Mouse (Mus musculus): ENCODE measurements at regions not wholly inside any gene's neighbourhood (a gene's known extent, or its start where the extent isn't known, plus 50 kb on each side); places are given as distances from the start of the nearest gene placed in this dataset.
"Not testable (repeated sequence)": the region's sequence is repeated elsewhere in the genome, so short reads cannot be mapped to it uniquely, and the experiment has no call there.

GRCm38 (mm10) chr10:99358256-99358655 is 95.2 kb downstream of the Dusp6 start:
- no peak overlapping the region for H3K27ac ChIP-seq (ENCODE audit: low read depth, low read length)
- no peak for ATAC-seq (ENCODE audit: low FRiP score)
- no peak overlapping the region for H3K4me2 ChIP-seq
- no peak for DNase-seq (ENCODE audit: low spot score, missing footprints)
- H3K27me3 ChIP-seq (ENCODE audit: control insufficient read depth, insufficient read depth, low read length) = no peaks in the 10 kb centered on the region
- H3K4me1 ChIP-seq (ENCODE audit: control insufficient read depth, insufficient read depth, low read length) = no peaks in the 10 kb centered on the region
- H3K36me3 ChIP-seq (ENCODE audit: control insufficient read depth, insufficient read depth, low read length) = no peaks in the 10 kb centered on the region
- H3K4me3 ChIP-seq (ENCODE audit: low read depth, low read length) = no peak overlapping the region
- H3K9ac ChIP-seq (ENCODE audit: low read length) = no peak overlapping the region
- 85% methylated on average over 1 of the region's 1 CpGs for WGBS
- no peaks in the 10 kb centered on the region for H3K9me3 ChIP-seq (ENCODE audit: control insufficient read depth, low read length)

GRCm38 (mm10) chr10:99359439-99359866 is 96.4 kb downstream of the Dusp6 start:
- no peaks in the 10 kb centered on the region for H3K9me3 ChIP-seq (ENCODE audit: control insufficient read depth, low read length)
- H3K36me3 ChIP-seq (ENCODE audit: control insufficient read depth, insufficient read depth, low read length) = no peaks in the 10 kb centered on the region
- 50% methylated on average over 2 of the region's 2 CpGs for WGBS
- DNase-seq (ENCODE audit: low spot score, missing footprints) (no peak), ATAC-seq (ENCODE audit: low FRiP score) (no peak)
- no peaks in the 10 kb centered on the region for H3K27me3 ChIP-seq (ENCODE audit: control insufficient read depth, insufficient read depth, low read length)
- H3K4me2 ChIP-seq = no peak overlapping the region
- no peak overlapping the region for H3K9ac ChIP-seq (ENCODE audit: low read length)
- H3K27ac ChIP-seq (ENCODE audit: low read depth, low read length) = no peak overlapping the region
- no peak overlapping the region for H3K4me3 ChIP-seq (ENCODE audit: low read depth, low read length)
- no peaks in the 10 kb centered on the region for H3K4me1 ChIP-seq (ENCODE audit: control insufficient read depth, insufficient read depth, low read length)

- not testable (repeated sequence) for H3K4me1 ChIP-seq (ENCODE audit: control insufficient read depth, insufficient read depth, low read length); H3K27me3 ChIP-seq (ENCODE audit: control insufficient read depth, insufficient read depth, low read length); H3K4me3 ChIP-seq (ENCODE audit: low read depth, low read length); DNase-seq (ENCODE audit: low spot score, missing footprints); H3K9me3 ChIP-seq (ENCODE audit: control insufficient read depth, low read length); H3K9ac ChIP-seq (ENCODE audit: low read length); H3K36me3 ChIP-seq (ENCODE audit: control insufficient read depth, insufficient read depth, low read length); H3K27ac ChIP-seq (ENCODE audit: low read depth, low read length); H3K4me2 ChIP-seq; ATAC-seq (ENCODE audit: low FRiP score)
- WGBS = 59% methylated on average over 10 of the region's 10 CpGs
Observed at GRCm38 (mm10) chr10:99360601-99361000, 97.6 kb downstream of the Dusp6 start.

- ATAC-seq (ENCODE audit: low FRiP score) (no peak), DNase-seq (ENCODE audit: low spot score, missing footprints) (no peak)
- Histone ChIP-seq H3K4me3 (ENCODE audit: low read depth, low read length) (no peak overlapping the region), H3K27ac (ENCODE audit: low read depth, low read length) (no peak overlapping the region), H3K27me3 (ENCODE audit: control insufficient read depth, insufficient read depth, low read length) (no peaks in the 10 kb centered on the region), H3K9ac (ENCODE audit: low read length) (no peak overlapping the region), H3K36me3 (ENCODE audit: control insufficient read depth, insufficient read depth, low read length) (no peaks in the 10 kb centered on the region), H3K4me2 (no peak overlapping the region), H3K4me1 (ENCODE audit: control insufficient read depth, insufficient read depth, low read length) (no peaks in the 10 kb centered on the region), H3K9me3 (ENCODE audit: control insufficient read depth, low read length) (no peaks in the 10 kb centered on the region)
- WGBS = 86% methylated on average over 7 of the region's 7 CpGs
Observed at GRCm38 (mm10) chr10:99366162-99366561, 103.1 kb downstream of the Dusp6 start.

GRCm38 (mm10) chr10:99367757-99368156 is 104.7 kb downstream of the Dusp6 start:
- WGBS = 38% methylated on average over 6 of the region's 6 CpGs
- DNase-seq (ENCODE audit: low spot score, missing footprints) = no peak
- Histone ChIP-seq H3K4me1 (ENCODE audit: control insufficient read depth, insufficient read depth, low read length) (no peaks in the 10 kb centered on the region), H3K4me2 (no peak overlapping the region), H3K36me3 (ENCODE audit: control insufficient read depth, insufficient read depth, low read length) (no peaks in the 10 kb centered on the region), H3K27ac (ENCODE audit: low read depth, low read length) (no peak overlapping the region), H3K27me3 (ENCODE audit: control insufficient read depth, insufficient read depth, low read length) (no peaks in the 10 kb centered on the region), H3K9me3 (ENCODE audit: control insufficient read depth, low read length) (no peaks in the 10 kb centered on the region), H3K4me3 (ENCODE audit: low read depth, low read length) (no peak overlapping the region), H3K9ac (ENCODE audit: low read length) (no peak overlapping the region)
- ATAC-seq (ENCODE audit: low FRiP score) = no peak

GRCm38 (mm10) chr10:99375101-99375500 is 112.1 kb downstream of the Dusp6 start:
- Histone ChIP-seq H3K4me1 (ENCODE audit: control insufficient read depth, insufficient read depth, low read length) (no peaks in the 10 kb centered on the region), H3K9me3 (ENCODE audit: control insufficient read depth, low read length) (no peaks in the 10 kb centered on the region), H3K36me3 (ENCODE audit: control insufficient read depth, insufficient read depth, low read length) (no peaks in the 10 kb centered on the region), H3K4me3 (ENCODE audit: low read depth, low read length) (no peak overlapping the region), H3K9ac (ENCODE audit: low read length) (no peak overlapping the region), H3K4me2 (no peak overlapping the region), H3K27me3 (ENCODE audit: control insufficient read depth, insufficient read depth, low read length) (no peaks in the 10 kb centered on the region), H3K27ac (ENCODE audit: low read depth, low read length) (no peak overlapping the region)
- ATAC-seq (ENCODE audit: low FRiP score) (no peak), DNase-seq (ENCODE audit: low spot score, missing footprints) (no peak)
- WGBS = 62% methylated on average over 5 of the region's 5 CpGs

- 0 out of 2 replicates have a peak, but pooled peaks have one; percentile 46 for ATAC-seq (ENCODE audit: low FRiP score)
- H3K9me3 ChIP-seq (ENCODE audit: control insufficient read depth, low read length) = no peaks in the 10 kb centered on the region
- no peaks in the 10 kb centered on the region for H3K36me3 ChIP-seq (ENCODE audit: control insufficient read depth, insufficient read depth, low read length)
- no peak overlapping the region for H3K9ac ChIP-seq (ENCODE audit: low read length)
- no peaks in the 10 kb centered on the region for H3K4me1 ChIP-seq (ENCODE audit: control insufficient read depth, insufficient read depth, low read length)
- no peak overlapping the region for H3K4me2 ChIP-seq
- 61% methylated on average over 8 of the region's 8 CpGs for WGBS
- no peak for DNase-seq (ENCODE audit: low spot score, missing footprints)
- H3K27me3 ChIP-seq (ENCODE audit: control insufficient read depth, insufficient read depth, low read length) = no peaks in the 10 kb centered on the region
- no peak overlapping the region for H3K27ac ChIP-seq (ENCODE audit: low read depth, low read length)
- no peak overlapping the region for H3K4me3 ChIP-seq (ENCODE audit: low read depth, low read length)
Observed at GRCm38 (mm10) chr10:99376430-99376829, 113.4 kb downstream of the Dusp6 start.

- no peak for ATAC-seq (ENCODE audit: low FRiP score)
- Histone ChIP-seq H3K9ac (ENCODE audit: low read length) (no peak overlapping the region), H3K27me3 (ENCODE audit: control insufficient read depth, insufficient read depth, low read length) (no peaks in the 10 kb centered on the region), H3K9me3 (ENCODE audit: control insufficient read depth, low read length) (no peaks in the 10 kb centered on the region), H3K4me2 (no peak overlapping the region), H3K36me3 (ENCODE audit: control insufficient read depth, insufficient read depth, low read length) (no peaks in the 10 kb centered on the region), H3K4me1 (ENCODE audit: control insufficient read depth, insufficient read depth, low read length) (no peaks in the 10 kb centered on the region), H3K27ac (ENCODE audit: low read depth, low read length) (no peak overlapping the region), H3K4me3 (ENCODE audit: low read depth, low read length) (no peak overlapping the region)
- 86% methylated on average over 4 of the region's 4 CpGs for WGBS
- no peak for DNase-seq (ENCODE audit: low spot score, missing footprints)
Observed at GRCm38 (mm10) chr10:99377548-99377947, 114.5 kb downstream of the Dusp6 start.

- Histone ChIP-seq H3K4me1 (ENCODE audit: control insufficient read depth, insufficient read depth, low read length) (no peaks in the 10 kb centered on the region), H3K4me3 (ENCODE audit: low read depth, low read length) (no peak overlapping the region), H3K9me3 (ENCODE audit: control insufficient read depth, low read length) (no peaks in the 10 kb centered on the region), H3K36me3 (ENCODE audit: control insufficient read depth, insufficient read depth, low read length) (no peaks in the 10 kb centered on the region), H3K27me3 (ENCODE audit: control insufficient read depth, insufficient read depth, low read length) (no peaks in the 10 kb centered on the region), H3K9ac (ENCODE audit: low read length) (no peak overlapping the region), H3K27ac (ENCODE audit: low read depth, low read length) (no peak overlapping the region), H3K4me2 (no peak overlapping the region)
- ATAC-seq (ENCODE audit: low FRiP score) = no peak
- DNase-seq (ENCODE audit: low spot score, missing footprints) = no peak
- WGBS = 57% methylated on average over 1 of the region's 1 CpGs
Observed at GRCm38 (mm10) chr10:99379156-99379555, 116.1 kb downstream of the Dusp6 start.

DNA sequence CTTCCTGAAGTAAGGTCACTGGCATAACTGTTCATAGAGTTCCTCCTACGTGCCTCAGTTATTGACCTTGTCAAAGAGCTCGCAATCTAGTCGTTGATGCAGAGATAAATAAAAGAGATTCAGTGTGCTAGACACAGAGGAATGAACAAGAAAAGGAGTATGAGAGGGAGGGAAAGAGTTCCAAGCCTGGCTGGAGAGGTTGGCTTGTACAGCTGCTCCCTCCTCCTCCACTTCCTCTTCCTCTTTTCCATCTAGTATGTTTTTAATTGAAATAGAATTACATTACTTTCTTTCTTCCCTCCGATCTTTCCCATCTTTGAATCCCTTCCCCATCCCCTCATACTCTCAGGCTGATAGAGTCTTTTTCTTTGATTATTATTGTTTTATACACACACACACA is 117.1 kb downstream of the Dusp6 start:
- H3K4me3 ChIP-seq (ENCODE audit: low read depth, low read length) = no peak overlapping the region
- no peak for DNase-seq (ENCODE audit: low spot score, missing footprints)
- H3K9ac ChIP-seq (ENCODE audit: low read length) = no peak overlapping the region
- H3K27me3 ChIP-seq (ENCODE audit: control insufficient read depth, insufficient read depth, low read length) = no peaks in the 10 kb centered on the region
- H3K27ac ChIP-seq (ENCODE audit: low read depth, low read length) = no peak overlapping the region
- WGBS = 87% methylated on average over 4 of the region's 4 CpGs
- H3K4me2 ChIP-seq = no peak overlapping the region
- H3K9me3 ChIP-seq (ENCODE audit: control insufficient read depth, low read length) = no peaks in the 10 kb centered on the region
- no peaks in the 10 kb centered on the region for H3K4me1 ChIP-seq (ENCODE audit: control insufficient read depth, insufficient read depth, low read length)
- no peaks in the 10 kb centered on the region for H3K36me3 ChIP-seq (ENCODE audit: control insufficient read depth, insufficient read depth, low read length)
- no peak for ATAC-seq (ENCODE audit: low FRiP score)
